Mouse (Mus musculus): Measurements from ENCODE around the gene Pou2f3. TPM values are rescaled to one million over a fixed set of nuclear protein-coding genes. Genes with fewer than 3 reads are reported as not detected.

Gene Pou2f3
- 1.3 and 1.7 TPM in 2 replicates for polyA plus RNA-seq (2012; rRNA removed)

GRCm38 (mm10) chr9:43210190-43210682, at the start of gene Pou2f3:
Gene Pou2f3, minus strand, starts transcription at chr9:43210369.
- 27% methylated on average over 13 of the region's 13 CpGs for WGBS
- Histone ChIP-seq H3K27me3 (ENCODE audit: control insufficient read depth, insufficient read depth, low read length) (no peaks in the 10 kb centered on the region; the same call in 1 of the 2 replicates), H3K4me1 (replicated peaks; ENCODE audit: control insufficient read depth, insufficient read depth, low read length) (no peaks in the 10 kb centered on the region), H3K27ac (ENCODE audit: control insufficient read depth, insufficient read depth, low read length) (no peak within 1 kb of the TSS), H3K36me3 (ENCODE audit: control insufficient read depth, insufficient read depth, low read length) (no peaks in the 10 kb centered on the region), H3K4me3 (ENCODE audit: control insufficient read depth, insufficient read depth, low read length) (no peak within 1 kb of the TSS)
- TF ChIP-seq POLR2A (IDR thresholded peaks at IDR 0.05; ENCODE audit: control insufficient read depth, extremely low read depth, insufficient read depth, low read length, poor library complexity) (no peak), CTCF (IDR thresholded peaks at IDR 0.05; ENCODE audit: borderline replicate concordance, control insufficient read depth, extremely low read depth, insufficient read depth, low read length, poor library complexity) (no peak)
- DNase-seq = no peak

GRCm38 (mm10) chr9:43253271-43253681, 43.1 kb upstream of the Pou2f3 start:
- Histone ChIP-seq H3K36me3 (ENCODE audit: control insufficient read depth, insufficient read depth, low read length) (no peaks in the 10 kb centered on the region), H3K4me1 (replicated peaks; ENCODE audit: control insufficient read depth, insufficient read depth, low read length) (no peaks in the 10 kb centered on the region), H3K4me3 (ENCODE audit: control insufficient read depth, insufficient read depth, low read length) (no peak overlapping the region), H3K27me3 (ENCODE audit: control insufficient read depth, insufficient read depth, low read length) (no peaks in the 10 kb centered on the region), H3K27ac (ENCODE audit: control insufficient read depth, insufficient read depth, low read length) (no peak overlapping the region)
- WGBS = 92% methylated on average over 5 of the region's 5 CpGs
- DNase-seq = no peak
- TF ChIP-seq CTCF (IDR thresholded peaks at IDR 0.05; ENCODE audit: borderline replicate concordance, control insufficient read depth, extremely low read depth, insufficient read depth, low read length, poor library complexity) (no peak), POLR2A (IDR thresholded peaks at IDR 0.05; ENCODE audit: control insufficient read depth, extremely low read depth, insufficient read depth, low read length, poor library complexity) (no peak)

- H3K36me3 ChIP-seq (ENCODE audit: control insufficient read depth, insufficient read depth, low read length) = no peaks in the 10 kb centered on the region
- no peak overlapping the region for H3K27ac ChIP-seq (ENCODE audit: control insufficient read depth, insufficient read depth, low read length)
- TF ChIP-seq POLR2A (IDR thresholded peaks at IDR 0.05; ENCODE audit: control insufficient read depth, extremely low read depth, insufficient read depth, low read length, poor library complexity) = no peak
- TF ChIP-seq CTCF (IDR thresholded peaks at IDR 0.05; ENCODE audit: borderline replicate concordance, control insufficient read depth, extremely low read depth, insufficient read depth, low read length, poor library complexity) = no peak
- no peak for DNase-seq
- H3K27me3 ChIP-seq (ENCODE audit: control insufficient read depth, insufficient read depth, low read length) = no peaks in the 10 kb centered on the region
- 92% methylated on average over 3 of the region's 3 CpGs for WGBS
- H3K4me3 ChIP-seq (ENCODE audit: control insufficient read depth, insufficient read depth, low read length) = no peak overlapping the region
- no peaks in the 10 kb centered on the region for H3K4me1 ChIP-seq (replicated peaks; ENCODE audit: control insufficient read depth, insufficient read depth, low read length)
These were observed 42.6 kb upstream of the Pou2f3 start for GRCm38 (mm10) chr9:43252790-43253189.

GRCm38 (mm10) chr9:43251786-43252185, 41.6 kb upstream of the Pou2f3 start:
- TF ChIP-seq POLR2A (IDR thresholded peaks at IDR 0.05; ENCODE audit: control insufficient read depth, extremely low read depth, insufficient read depth, low read length, poor library complexity) (no peak), CTCF (IDR thresholded peaks at IDR 0.05; ENCODE audit: borderline replicate concordance, control insufficient read depth, extremely low read depth, insufficient read depth, low read length, poor library complexity) (no peak)
- Histone ChIP-seq H3K27me3 (ENCODE audit: control insufficient read depth, insufficient read depth, low read length) (no peaks in the 10 kb centered on the region), H3K36me3 (ENCODE audit: control insufficient read depth, insufficient read depth, low read length) (no peaks in the 10 kb centered on the region), H3K4me1 (replicated peaks; ENCODE audit: control insufficient read depth, insufficient read depth, low read length) (no peaks in the 10 kb centered on the region), H3K27ac (ENCODE audit: control insufficient read depth, insufficient read depth, low read length) (no peak overlapping the region), H3K4me3 (ENCODE audit: control insufficient read depth, insufficient read depth, low read length) (no peak overlapping the region)
- 61% methylated on average over 2 of the region's 2 CpGs for WGBS
- no peak for DNase-seq

GRCm38 (mm10) chr9:43246738-43247180, 36.6 kb upstream of the Pou2f3 start:
- TF ChIP-seq CTCF (IDR thresholded peaks at IDR 0.05; ENCODE audit: borderline replicate concordance, control insufficient read depth, extremely low read depth, insufficient read depth, low read length, poor library complexity) (no peak), POLR2A (IDR thresholded peaks at IDR 0.05; ENCODE audit: control insufficient read depth, extremely low read depth, insufficient read depth, low read length, poor library complexity) (no peak)
- Histone ChIP-seq H3K27ac (ENCODE audit: control insufficient read depth, insufficient read depth, low read length) (no peak overlapping the region), H3K36me3 (ENCODE audit: control insufficient read depth, insufficient read depth, low read length) (no peaks in the 10 kb centered on the region), H3K27me3 (ENCODE audit: control insufficient read depth, insufficient read depth, low read length) (no peaks in the 10 kb centered on the region), H3K4me3 (ENCODE audit: control insufficient read depth, insufficient read depth, low read length) (no peak overlapping the region), H3K4me1 (replicated peaks; ENCODE audit: control insufficient read depth, insufficient read depth, low read length) (peaks cover 15% of the 10 kb centered on the region)
- no peak for DNase-seq
- WGBS = 78% methylated on average over 10 of the region's 10 CpGs

GRCm38 (mm10) chr9:43245801-43246570, 35.8 kb upstream of the Pou2f3 start:
- no peak for DNase-seq
- H3K36me3 ChIP-seq (ENCODE audit: control insufficient read depth, insufficient read depth, low read length) = no peaks in the 10 kb centered on the region
- H3K4me1 ChIP-seq (replicated peaks; ENCODE audit: control insufficient read depth, insufficient read depth, low read length) = peaks cover 21% of the 10 kb centered on the region
- WGBS = 74% methylated on average over 7 of the region's 7 CpGs
- TF ChIP-seq CTCF (IDR thresholded peaks at IDR 0.05; ENCODE audit: borderline replicate concordance, control insufficient read depth, extremely low read depth, insufficient read depth, low read length, poor library complexity) (no peak), POLR2A (IDR thresholded peaks at IDR 0.05; ENCODE audit: control insufficient read depth, extremely low read depth, insufficient read depth, low read length, poor library complexity) (no peak)
- no peak overlapping the region for H3K27ac ChIP-seq (ENCODE audit: control insufficient read depth, insufficient read depth, low read length)
- H3K27me3 ChIP-seq (ENCODE audit: control insufficient read depth, insufficient read depth, low read length) = no peaks in the 10 kb centered on the region
- H3K4me3 ChIP-seq (ENCODE audit: control insufficient read depth, insufficient read depth, low read length) = no peak overlapping the region

Measured in thymus, adult 2 months (tissue).